Mouse (Mus musculus): ENCODE measurements around the gene Zfp974. TPM values are rescaled to one million over a fixed set of nuclear protein-coding genes. Genes with fewer than 3 reads are reported as not detected.

Zfp974 gene
- total RNA-seq (2023), result 1 to 10 TPM; 1.9 to 3.4 TPM

GRCm38 (mm10) chr7:27928818-27929695, at the start of gene Zfp974:
Gene Zfp974, minus strand, starts transcription at chr7:27929460.

Other genes starting within 250 kb of the Zfp974 start
- gene Zfp607b, start 240.1 kb downstream of the Zfp974 start, total RNA-seq (2023), result under 1 TPM; 0.13 to 0.51 TPM
- gene Zfp60, start 198.1 kb downstream of the Zfp974 start, total RNA-seq (2023), result 1 to 10 TPM; 2.7 to 3.6 TPM
- gene Zfp626, start 122.3 kb downstream of the Zfp974 start, total RNA-seq (2023), result 1 to 10 TPM; 4.2 to 4.8 TPM
- 1 to 10 TPM in 1 of 2 experiments, under 1 TPM in 1; 0.73 to 1.3 TPM for gene Zfp59, start 90.9 kb downstream of the Zfp974 start, total RNA-seq (2023)
- 1 to 10 TPM; 3.4 to 4.7 TPM for gene Zfp607a, start 71.9 kb downstream of the Zfp974 start, total RNA-seq (2023)
- 1 to 10 TPM; 4.6 to 5.3 TPM for gene Zfp780b, start 49.7 kb upstream of the Zfp974 start, total RNA-seq (2023)
- gene Zfp850, start 84.7 kb upstream of the Zfp974 start, total RNA-seq (2023), result 1 to 10 TPM; 1.3 to 1.5 TPM
- gene Psmc4, start 120.6 kb upstream of the Zfp974 start, total RNA-seq (2023), result 10 to 100 TPM; 64.9 to 84.1 TPM
- gene Fcgbp, start 141.8 kb upstream of the Zfp974 start, total RNA-seq (2023), result not detected
- gene 9530053A07Rik, start 200.0 kb upstream of the Zfp974 start, total RNA-seq (2023), result not detected
- 10 to 100 TPM; 62.5 to 81.4 TPM for gene Fbl, start 240.2 kb upstream of the Zfp974 start, total RNA-seq (2023)

All from neutrophil, adult 59 days (primary cell).